Mouse (Mus musculus): ENCODE measurements around the gene Nipsnap2. TPM values are rescaled to one million over a fixed set of nuclear protein-coding genes. Genes with fewer than 3 reads are reported as not detected.
A peak's percentile ranks its signal among the peaks of the same experiment; 100 is the strongest.

Nipsnap2 gene
- polyA plus RNA-seq, 1 experiment from 2014 or later, result 91.6 TPM

- Histone ChIP-seq H3K36me3 (no peaks in the 10 kb centered on the region), H3K4me1 (replicated peaks) (peaks cover 36% of the 10 kb centered on the region), H3K4me3 (peak overlapping the region; percentile 60), H3K9me3 (no peaks in the 10 kb centered on the region), H3K27ac (replicated peaks) (peak overlapping the region; percentile 91), H3K9ac (peak overlapping the region; percentile 79), H3K27me3 (no peaks in the 10 kb centered on the region), H3K4me2 (peak overlapping the region; percentile 57)
- 18% methylated on average over 7 of the region's 7 CpGs for WGBS
- ATAC-seq (ENCODE audit: low FRiP score, low read depth), result no peak
These were observed 1.0 kb downstream of the Nipsnap2 start for GRCm38 (mm10) chr5:129725774-129726392.

GRCm38 (mm10) chr5:129726784-129727183 is 1.9 kb downstream of the Nipsnap2 start:
- WGBS, result 90% methylated on average over 3 of the region's 3 CpGs
- Histone ChIP-seq H3K9ac (no peak overlapping the region), H3K4me2 (peak overlapping the region; percentile 57; the same call in 1 of the 2 replicates), H3K27me3 (no peaks in the 10 kb centered on the region), H3K36me3 (no peaks in the 10 kb centered on the region), H3K4me1 (replicated peaks) (peaks cover 36% of the 10 kb centered on the region), H3K9me3 (no peaks in the 10 kb centered on the region), H3K4me3 (no peak overlapping the region), H3K27ac (replicated peaks) (no peak overlapping the region)
- ATAC-seq (ENCODE audit: low FRiP score, low read depth), result no peak

GRCm38 (mm10) chr5:129729286-129729685 is 4.4 kb downstream of the Nipsnap2 start:
- no peaks in the 10 kb centered on the region for H3K27me3 ChIP-seq
- no peaks in the 10 kb centered on the region for H3K36me3 ChIP-seq
- no peak overlapping the region for H3K27ac ChIP-seq (replicated peaks)
- no peak overlapping the region for H3K4me3 ChIP-seq
- no peaks in the 10 kb centered on the region for H3K9me3 ChIP-seq
- peaks cover 36% of the 10 kb centered on the region for H3K4me1 ChIP-seq (replicated peaks)
- ATAC-seq (ENCODE audit: low FRiP score, low read depth), result no peak
- no peak overlapping the region for H3K4me2 ChIP-seq
- 69% methylated on average over 11 of the region's 11 CpGs for WGBS
- no peak overlapping the region for H3K9ac ChIP-seq

DNA sequence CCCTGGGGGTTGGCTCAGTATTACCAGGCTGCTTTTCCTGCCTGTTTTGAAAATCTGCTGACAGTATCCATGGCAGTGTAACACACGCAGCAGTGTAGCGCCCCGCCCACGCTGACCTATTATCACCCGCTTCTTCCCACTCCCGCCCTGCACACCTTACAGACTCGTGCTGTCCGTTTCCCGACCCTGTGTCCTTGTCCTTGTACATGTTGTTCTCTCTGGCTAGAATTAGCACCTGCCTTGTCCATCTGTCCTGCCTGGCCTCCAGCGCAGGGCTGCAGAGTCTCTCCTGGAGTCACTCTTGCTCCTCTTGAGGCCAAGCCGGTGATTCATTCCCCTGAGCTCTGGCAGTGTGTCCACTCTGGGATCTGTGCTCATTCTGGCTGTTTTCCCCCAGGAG is 5.5 kb downstream of the Nipsnap2 start:
- ATAC-seq (ENCODE audit: low FRiP score, low read depth), result no peak
- Histone ChIP-seq H3K27me3 (no peaks in the 10 kb centered on the region), H3K4me3 (no peak overlapping the region), H3K9ac (no peak overlapping the region), H3K36me3 (no peaks in the 10 kb centered on the region), H3K9me3 (no peaks in the 10 kb centered on the region), H3K27ac (replicated peaks) (no peak overlapping the region), H3K4me1 (replicated peaks) (peaks cover 36% of the 10 kb centered on the region), H3K4me2 (no peak overlapping the region)
- 81% methylated on average over 11 of the region's 11 CpGs for WGBS

GRCm38 (mm10) chr5:129731021-129731420 is 6.2 kb downstream of the Nipsnap2 start:
- Histone ChIP-seq H3K9ac (no peak overlapping the region), H3K4me2 (no peak overlapping the region), H3K27me3 (no peaks in the 10 kb centered on the region), H3K4me1 (replicated peaks) (peaks cover 31% of the 10 kb centered on the region), H3K36me3 (no peaks in the 10 kb centered on the region), H3K9me3 (no peaks in the 10 kb centered on the region), H3K27ac (replicated peaks) (no peak overlapping the region), H3K4me3 (no peak overlapping the region)
- WGBS, result 86% methylated on average over 5 of the region's 5 CpGs
- ATAC-seq (ENCODE audit: low FRiP score, low read depth), result no peak

DNA sequence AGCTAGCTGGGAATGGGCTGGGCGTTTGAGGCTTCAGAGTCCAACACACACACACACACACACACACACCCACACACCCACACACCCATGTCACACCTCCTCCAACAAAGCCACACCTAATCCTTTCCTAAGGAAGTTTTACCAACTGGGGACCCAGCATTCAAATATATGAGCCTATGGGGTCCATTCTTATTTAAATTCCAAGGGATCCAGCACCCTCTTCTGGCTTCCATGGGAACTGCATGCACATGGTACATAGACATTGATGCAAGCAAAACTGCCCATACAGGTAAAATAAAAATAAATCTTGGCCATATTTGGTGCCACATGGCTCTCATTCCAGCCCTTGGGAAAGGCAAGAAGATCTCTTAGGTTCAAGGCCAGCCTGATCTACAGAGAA is 16.1 kb downstream of the Nipsnap2 start:
- Histone ChIP-seq H3K4me3 (no peak overlapping the region), H3K27ac (replicated peaks) (no peak overlapping the region), H3K4me2 (no peak overlapping the region), H3K9me3 (no peaks in the 10 kb centered on the region), H3K4me1 (replicated peaks) (no peaks in the 10 kb centered on the region), H3K27me3 (no peaks in the 10 kb centered on the region), H3K36me3 (peaks cover 25% of the 10 kb centered on the region), H3K9ac (no peak overlapping the region)
- 100% methylated on average over 1 of the region's 1 CpGs for WGBS
- no peak for ATAC-seq (ENCODE audit: low FRiP score, low read depth)

GRCm38 (mm10) chr5:129742903-129743488 is 18.1 kb downstream of the Nipsnap2 start:
- H3K36me3 ChIP-seq, result peaks cover 39% of the 10 kb centered on the region

GRCm38 (mm10) chr5:129744050-129744449 is 19.2 kb downstream of the Nipsnap2 start:
- 91% methylated on average over 6 of the region's 6 CpGs for WGBS
- no peak overlapping the region for H3K9ac ChIP-seq
- no peaks in the 10 kb centered on the region for H3K4me1 ChIP-seq (replicated peaks)
- no peak overlapping the region for H3K4me3 ChIP-seq
- no peak overlapping the region for H3K27ac ChIP-seq (replicated peaks)
- no peak overlapping the region for H3K4me2 ChIP-seq
- peaks cover 48% of the 10 kb centered on the region for H3K36me3 ChIP-seq
- no peak for ATAC-seq (ENCODE audit: low FRiP score, low read depth)
- no peaks in the 10 kb centered on the region for H3K9me3 ChIP-seq
- no peaks in the 10 kb centered on the region for H3K27me3 ChIP-seq

More at GRCm38 (mm10) chr5:129742903-129743488, 18.1 kb downstream of the Nipsnap2 start:
- Histone ChIP-seq H3K9ac (no peak overlapping the region), H3K27ac (replicated peaks) (no peak overlapping the region), H3K9me3 (no peaks in the 10 kb centered on the region), H3K27me3 (no peaks in the 10 kb centered on the region), H3K4me1 (replicated peaks) (no peaks in the 10 kb centered on the region), H3K4me2 (no peak overlapping the region), H3K4me3 (no peak overlapping the region)
- ATAC-seq (ENCODE audit: low FRiP score, low read depth), result no peak
- WGBS, result 91% methylated on average over 7 of the region's 7 CpGs

DNA sequence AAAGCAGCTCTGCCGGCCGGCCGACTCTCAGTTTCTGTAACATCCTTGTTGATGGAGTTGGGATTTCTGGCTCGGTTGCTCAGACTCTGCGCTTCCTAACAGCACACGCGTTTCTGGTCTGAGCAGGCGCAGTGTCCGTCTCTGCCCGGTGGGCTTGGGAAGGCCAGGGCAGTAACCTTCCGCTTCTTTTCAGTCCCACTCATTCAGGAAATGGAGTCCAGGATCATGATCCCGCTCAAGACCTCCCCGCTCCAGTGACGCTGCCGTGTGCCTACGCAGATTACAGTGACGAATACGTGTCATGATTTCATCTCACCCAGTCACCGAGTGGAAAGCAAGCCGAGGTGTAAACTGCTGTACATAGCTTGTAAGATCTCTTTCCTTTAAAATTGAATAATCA is 32.0 kb downstream of the Nipsnap2 start:
- WGBS, result 94% methylated on average over 20 of the region's 20 CpGs
- H3K36me3 ChIP-seq, result peaks cover 23% of the 10 kb centered on the region

DNA sequence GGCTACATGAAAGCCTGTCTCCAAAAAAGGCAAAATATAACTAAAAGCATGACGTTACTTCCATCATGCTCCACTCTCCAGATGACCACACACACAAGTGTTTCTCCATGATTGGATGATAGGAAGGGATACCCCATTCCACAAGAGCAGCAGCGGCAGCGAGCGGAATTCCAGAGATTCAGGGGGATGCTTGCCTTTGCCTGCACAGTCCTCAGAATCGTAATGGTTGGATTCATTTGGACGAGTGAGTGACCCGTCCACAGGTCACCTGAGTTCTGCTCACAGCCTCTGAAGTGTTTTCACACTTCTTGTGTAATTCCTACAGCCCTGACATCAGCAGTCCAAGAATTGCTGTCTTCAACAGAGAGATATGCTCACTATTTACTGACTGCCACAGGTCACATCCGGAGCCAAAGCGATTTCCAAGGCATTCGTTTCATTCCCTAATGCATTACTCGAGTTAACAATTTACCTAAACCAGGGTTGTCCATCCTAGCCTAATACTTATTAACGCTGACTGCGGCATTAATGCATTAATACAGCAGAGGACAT is 35.1 kb downstream of the Nipsnap2 start:
- H3K4me1 ChIP-seq (replicated peaks), result peaks cover 8% of the 10 kb centered on the region
- H3K4me3 ChIP-seq, result no peak overlapping the region
- 91% methylated on average over 13 of the region's 13 CpGs for WGBS
- no peak for ATAC-seq (ENCODE audit: low FRiP score, low read depth)
- H3K27me3 ChIP-seq, result no peaks in the 10 kb centered on the region
- H3K9me3 ChIP-seq, result no peaks in the 10 kb centered on the region
- H3K27ac ChIP-seq (replicated peaks), result no peak overlapping the region
- peaks cover 15% of the 10 kb centered on the region for H3K36me3 ChIP-seq
- H3K4me2 ChIP-seq, result no peak overlapping the region
- H3K9ac ChIP-seq, result no peak overlapping the region

More for the DNA sequence above, 32.0 kb downstream of the Nipsnap2 start:
- Histone ChIP-seq H3K27me3 (no peaks in the 10 kb centered on the region), H3K4me2 (no peak overlapping the region), H3K4me1 (replicated peaks) (peaks cover 5% of the 10 kb centered on the region), H3K4me3 (no peak overlapping the region), H3K27ac (replicated peaks) (no peak overlapping the region), H3K9ac (no peak overlapping the region), H3K9me3 (no peaks in the 10 kb centered on the region)
- ATAC-seq (ENCODE audit: low FRiP score, low read depth), result no peak

DNA sequence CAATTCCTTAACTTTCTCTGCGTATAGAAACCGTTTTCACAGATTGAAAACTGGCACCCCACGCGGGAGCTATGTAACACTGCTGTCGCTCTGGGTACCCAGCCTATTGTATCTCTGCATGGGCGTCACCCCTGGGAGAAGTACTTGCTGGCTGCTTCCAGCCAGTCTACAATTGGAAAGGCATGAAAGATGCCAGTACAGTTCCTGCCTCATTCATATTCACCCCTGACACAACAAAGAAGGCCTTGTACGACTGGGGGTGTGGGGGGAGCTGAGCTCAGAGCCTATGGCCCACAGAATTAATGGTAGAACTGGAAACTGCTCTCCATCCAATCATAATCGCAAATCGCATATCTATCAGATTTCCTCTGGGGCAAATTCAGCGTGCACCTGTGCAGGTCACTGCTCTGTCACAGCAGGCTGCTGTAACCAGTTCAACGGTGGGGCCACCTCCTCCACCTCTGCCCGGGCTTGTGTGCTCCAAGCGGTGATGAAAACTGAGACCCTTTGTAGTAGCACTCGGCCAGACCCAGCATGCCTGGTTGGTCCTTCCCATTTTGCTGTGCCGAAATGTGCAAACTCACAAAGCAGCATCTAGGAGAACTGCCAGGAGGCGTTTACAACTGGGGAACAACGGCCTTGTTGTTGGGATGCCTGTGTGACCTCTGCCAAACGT is 37.1 kb downstream of the Nipsnap2 start:
- Histone ChIP-seq H3K9me3 (no peaks in the 10 kb centered on the region), H3K4me2 (0 out of 2 replicates have a peak overlapping the region, but pooled peaks have one; percentile 11), H3K27ac (replicated peaks) (peak overlapping the region; percentile 82), H3K27me3 (no peaks in the 10 kb centered on the region), H3K4me3 (no peak overlapping the region), H3K9ac (no peak overlapping the region), H3K4me1 (replicated peaks) (peaks cover 8% of the 10 kb centered on the region), H3K36me3 (peaks cover 7% of the 10 kb centered on the region)
- peak; percentile 95 for ATAC-seq (ENCODE audit: low FRiP score, low read depth)
- 44% methylated on average over 18 of the region's 18 CpGs for WGBS
